Mouse (Mus musculus) inflammation-experienced regulatory T-cells, adult 6 months (primary cell): ENCODE data around the gene Flt3. TPM values are rescaled to one million over a fixed set of nuclear protein-coding genes. Genes with fewer than 3 reads are reported as not detected.

Experiments used
- ATAC-seq: one replicate; pipeline ENCODE4 v1.8.0; 2017
- polyA plus RNA-seq, 3 experiments: library from polyadenylated mRNA; unstranded; fragments of 100-300 nt; shearing (Covaris generic); gene quantifications; one replicate each; pipeline ENCODE4 v1.2.1; 2017

Gene Flt3
- polyA plus RNA-seq, 3 experiments from 2014 or later, result 0.38 TPM; not detected in 2

- ATAC-seq, result no peak
These were observed 91.8 kb downstream of the Flt3 start for GRCm38 (mm10) chr5:147308451-147308850.

- ATAC-seq, result no peak
These were observed 92.9 kb downstream of the Flt3 start for GRCm38 (mm10) chr5:147307398-147307785.

- ATAC-seq, result no peak
These were observed 93.5 kb downstream of the Flt3 start, which contains the start of gene Cdx2 for GRCm38 (mm10) chr5:147306638-147307397. Gene Cdx2 (minus strand): TSS chr5:147307270.

- no peak for ATAC-seq
These were observed 94.2 kb downstream of the Flt3 start for GRCm38 (mm10) chr5:147305856-147306637.

- ATAC-seq, result no peak
These were observed 95.1 kb downstream of the Flt3 start for GRCm38 (mm10) chr5:147305166-147305565.

GRCm38 (mm10) chr5:147304276-147305155 is 95.8 kb downstream of the Flt3 start:
- no peak for ATAC-seq

- no peak for ATAC-seq
These were observed 97.4 kb downstream of the Flt3 start for GRCm38 (mm10) chr5:147302746-147303400.

- ATAC-seq, result no peak
These were observed 98.1 kb downstream of the Flt3 start for GRCm38 (mm10) chr5:147302141-147302540.

GRCm38 (mm10) chr5:147301781-147302070 is 98.6 kb downstream of the Flt3 start:
- ATAC-seq, result no peak

- no peak for ATAC-seq
These were observed 99.1 kb downstream of the Flt3 start for GRCm38 (mm10) chr5:147300917-147301780.

- no peak for ATAC-seq
These were observed 100.3 kb downstream of the Flt3 start for GRCm38 (mm10) chr5:147300001-147300363.

- ATAC-seq, result no peak
These were observed 100.9 kb downstream of the Flt3 start for GRCm38 (mm10) chr5:147299255-147300000.

GRCm38 (mm10) chr5:147297249-147297648 is 103.0 kb downstream of the Flt3 start:
- ATAC-seq, result no peak

GRCm38 (mm10) chr5:147294121-147294520 is 106.2 kb downstream of the Flt3 start:
- ATAC-seq, result no peak

GRCm38 (mm10) chr5:147293127-147293910 is 107.0 kb downstream of the Flt3 start:
- ATAC-seq, result peak; percentile 50

GRCm38 (mm10) chr5:147292506-147293120 is 107.7 kb downstream of the Flt3 start:
- ATAC-seq, result no peak

- ATAC-seq, result no peak
These were observed 108.4 kb downstream of the Flt3 start for GRCm38 (mm10) chr5:147291764-147292505.

- ATAC-seq, result no peak
These were observed 115.9 kb downstream of the Flt3 start for GRCm38 (mm10) chr5:147284365-147284764.
